Mouse (Mus musculus): ENCODE measurements around the gene Fgfr2. TPM values are rescaled to one million over a fixed set of nuclear protein-coding genes. Genes with fewer than 3 reads are reported as not detected.

Gene Fgfr2
- total RNA-seq, 2 experiments from 2014 or later: 27.3 to 32.7 TPM

DNA sequence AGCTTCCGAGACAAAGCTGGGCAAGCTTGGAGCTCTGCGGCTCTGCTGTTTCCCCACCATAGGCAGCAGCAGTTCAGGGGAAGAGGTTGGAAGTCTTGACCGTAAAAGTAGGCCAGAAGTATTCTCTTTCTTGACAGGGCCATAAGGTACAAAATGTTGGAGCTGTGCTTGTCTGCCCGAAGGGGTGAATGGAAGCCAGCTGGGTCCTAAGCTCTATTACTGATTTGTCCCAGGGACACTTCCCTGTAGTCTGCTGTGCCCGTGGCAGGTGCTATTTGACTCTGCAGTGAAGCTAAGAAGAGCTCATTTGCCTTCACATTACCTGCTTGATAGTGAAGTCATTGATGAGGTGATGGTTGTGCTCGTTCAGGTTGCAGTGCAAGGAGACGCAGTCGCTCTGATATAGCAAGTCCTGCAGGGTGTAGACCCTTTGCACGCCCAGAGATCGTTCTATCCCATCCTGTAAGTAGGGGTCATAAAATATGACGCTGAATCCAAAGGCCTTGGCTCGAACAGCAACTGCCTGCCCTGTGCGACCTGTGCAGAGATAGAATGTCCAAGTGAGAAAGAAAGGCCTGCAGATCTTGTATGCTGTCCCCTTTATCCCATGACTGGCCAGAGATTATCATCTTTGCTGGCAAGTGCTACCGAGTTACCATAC, 131.8 kb downstream of the Fgfr2 start:
- intact Hi-C loops (cut with DNase I): no loop called here
- DNase-seq (ENCODE audit: low spot score in 2 of 2): peak in 1 of 2 experiments; percentile 2

DNA sequence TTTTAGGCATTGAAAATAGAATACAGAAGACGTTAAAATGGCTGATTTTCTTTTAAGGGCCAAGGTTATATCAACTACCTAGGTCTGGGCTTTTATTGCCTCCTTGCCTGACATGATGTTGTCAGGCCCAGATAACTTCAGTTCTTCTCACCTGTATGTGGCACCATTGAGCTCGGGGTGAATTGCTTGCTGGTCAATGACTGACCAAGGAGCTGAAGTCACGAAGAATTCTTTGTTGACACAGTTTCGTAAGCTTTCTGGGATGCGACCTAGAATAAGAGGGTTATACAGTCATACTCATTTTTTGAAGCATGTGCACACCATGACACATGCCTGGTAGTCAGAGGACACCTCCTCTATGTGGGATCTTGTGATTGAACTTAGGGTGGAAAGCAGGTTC, 133.3 kb downstream of the Fgfr2 start:
- no peak for DNase-seq (ENCODE audit: low spot score in 2 of 2)
- intact Hi-C loops (cut with DNase I): no loop called here

DNA sequence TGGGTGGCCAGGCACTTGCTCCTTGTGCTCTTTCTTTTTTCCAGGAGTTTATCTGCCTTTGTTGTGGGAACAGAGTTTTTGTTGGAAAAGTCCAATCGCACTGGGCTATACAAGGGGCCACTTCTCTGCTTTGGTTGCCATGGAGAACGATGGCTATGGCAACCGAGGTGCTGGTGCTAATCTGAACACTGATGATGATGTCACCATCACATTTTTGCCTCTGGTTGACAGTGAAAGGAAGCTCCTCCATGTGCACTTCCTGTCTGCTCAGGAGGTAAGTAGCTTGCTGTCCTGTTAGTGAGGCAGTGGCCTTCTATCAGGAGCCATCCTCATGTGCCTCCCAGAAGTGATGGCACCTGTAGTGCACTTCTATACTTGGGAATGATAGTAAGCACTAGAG, 140.5 kb downstream of the Fgfr2 start:
- intact Hi-C loops (cut with DNase I): no loop called here

DNA sequence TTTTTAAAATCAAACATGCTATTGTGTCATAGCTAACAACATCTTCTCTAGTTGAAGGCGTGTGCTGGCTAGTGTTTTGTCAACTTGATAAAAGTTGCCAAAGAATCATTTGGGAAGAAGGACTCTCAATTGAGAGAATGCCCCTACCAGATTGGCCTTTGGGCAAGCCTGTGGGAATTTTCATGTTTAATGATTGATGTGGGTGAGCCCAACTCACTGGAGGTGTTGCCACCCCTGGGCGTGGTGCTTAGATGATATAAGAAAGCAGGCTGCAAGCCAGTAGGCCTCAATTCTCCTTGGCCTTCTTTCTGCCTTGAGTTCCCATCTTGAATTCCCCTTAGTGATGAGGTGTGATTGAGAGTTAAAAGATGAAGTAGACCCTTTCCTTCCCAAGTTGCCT, 145.2 kb downstream of the Fgfr2 start:
- DNase-seq (ENCODE audit: low spot score in 2 of 2): no peak
- intact Hi-C loops (cut with DNase I): no loop called here

More for the DNA sequence above, 140.5 kb downstream of the Fgfr2 start:
- DNase-seq (ENCODE audit: low spot score in 2 of 2): no peak

DNA sequence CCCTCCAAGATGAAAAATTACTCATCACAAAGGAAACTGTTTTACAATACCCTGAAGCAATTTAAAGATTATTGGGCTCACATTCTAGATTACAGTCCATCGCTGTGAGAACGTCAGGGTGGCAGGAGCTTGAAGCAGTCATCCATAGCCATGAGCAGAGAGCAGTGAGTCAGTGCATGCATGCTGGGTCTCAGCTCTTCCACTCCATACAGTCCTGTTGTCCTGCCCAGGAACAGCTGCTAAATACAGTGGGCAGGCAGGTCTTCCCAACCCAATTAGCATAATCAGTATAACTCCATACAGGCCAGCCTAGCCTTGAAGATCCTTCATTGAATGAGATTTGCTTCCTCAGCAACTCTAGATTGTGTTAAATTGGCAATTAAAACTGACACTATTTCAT, 147.1 kb downstream of the Fgfr2 start:
- DNase-seq (ENCODE audit: low spot score in 2 of 2): no peak
- intact Hi-C loops (cut with DNase I): no loop called here

DNA sequence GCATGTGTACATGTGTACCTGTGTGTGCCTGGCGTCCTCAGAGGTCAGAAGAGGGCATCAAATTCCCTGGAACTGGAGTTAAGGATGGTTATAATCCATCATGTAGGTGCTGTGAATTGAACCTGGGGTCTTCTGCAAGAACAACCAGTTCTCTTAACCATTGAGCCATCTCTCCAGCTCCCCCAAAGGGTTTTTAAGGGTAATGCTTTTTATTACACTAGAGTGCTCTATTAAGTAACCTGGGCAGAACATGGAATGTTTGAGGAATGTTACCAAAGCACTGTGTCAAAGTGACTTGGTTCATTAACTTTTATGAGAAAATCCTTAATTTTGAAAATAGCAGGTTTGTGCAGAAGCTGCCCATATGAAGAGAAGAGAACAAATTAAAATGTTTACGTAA, 151.1 kb downstream of the Fgfr2 start:
- intact Hi-C loops (cut with DNase I): no loop called here
- DNase-seq (ENCODE audit: low spot score in 2 of 2): no peak

DNA sequence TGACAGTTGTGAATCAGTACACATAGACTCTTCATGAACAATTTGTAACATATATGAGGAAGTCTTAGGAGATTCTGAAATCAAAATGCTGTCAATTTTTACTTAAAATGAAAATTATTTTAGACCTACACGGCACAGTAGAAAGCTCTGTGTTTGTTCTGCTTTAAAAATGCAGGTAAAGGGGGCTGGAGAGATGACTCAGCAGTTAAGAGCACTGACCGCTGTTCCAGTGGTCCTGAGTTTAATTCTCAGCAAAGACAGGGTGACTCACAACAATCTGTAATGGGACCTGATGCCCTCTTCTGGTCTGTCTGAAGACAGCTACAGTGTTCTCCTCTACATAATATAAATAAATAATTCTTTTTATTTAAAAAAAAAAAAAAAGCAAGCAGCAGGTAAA, 157.4 kb downstream of the Fgfr2 start:
- intact Hi-C loops (cut with DNase I): no loop called here
- no peak for DNase-seq (ENCODE audit: low spot score in 2 of 2)

DNA sequence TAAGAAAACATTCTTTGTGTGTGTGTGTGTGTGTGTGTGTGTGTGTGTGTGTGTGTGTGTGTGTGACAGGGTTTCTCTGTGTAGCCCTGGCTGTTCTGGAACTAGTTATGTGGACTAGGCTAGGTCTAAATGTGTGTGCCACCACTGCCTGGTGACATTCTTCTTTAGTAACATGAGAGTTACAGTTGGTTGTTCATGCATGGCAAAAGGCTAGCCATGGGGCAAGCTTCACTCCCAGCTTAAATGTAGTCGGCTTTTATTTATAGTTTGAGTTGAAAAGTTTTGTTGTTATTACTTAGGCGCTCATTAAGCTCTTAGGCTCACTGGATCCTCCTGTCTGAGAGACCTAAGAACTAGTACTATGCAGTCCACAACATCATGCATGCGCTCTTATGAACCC, 158.8 kb downstream of the Fgfr2 start:
- no peak for DNase-seq (ENCODE audit: low spot score in 2 of 2)
- intact Hi-C loops (cut with DNase I): no loop called here

DNA sequence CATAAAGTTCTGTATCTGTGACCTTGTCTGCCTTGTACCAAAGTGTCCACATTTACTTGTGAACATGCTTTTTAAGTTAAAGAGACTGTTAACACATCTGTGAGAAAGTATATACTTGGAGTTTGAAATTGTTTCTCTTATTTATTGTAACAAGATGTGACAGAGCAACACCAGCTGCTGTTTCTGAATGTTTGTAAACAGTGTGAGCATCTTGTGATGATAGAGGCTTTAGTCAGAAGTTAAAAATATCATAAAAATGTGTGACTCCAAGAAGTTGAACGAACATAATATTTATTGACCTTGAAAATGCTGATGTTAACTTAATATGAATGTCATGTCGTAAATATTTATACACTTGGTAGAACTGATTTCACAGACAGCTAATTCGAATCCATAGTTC, 172.5 kb downstream of the Fgfr2 start:
- no peak for DNase-seq (ENCODE audit: low spot score in 2 of 2)
- intact Hi-C loops (cut with DNase I): no loop called here

DNA sequence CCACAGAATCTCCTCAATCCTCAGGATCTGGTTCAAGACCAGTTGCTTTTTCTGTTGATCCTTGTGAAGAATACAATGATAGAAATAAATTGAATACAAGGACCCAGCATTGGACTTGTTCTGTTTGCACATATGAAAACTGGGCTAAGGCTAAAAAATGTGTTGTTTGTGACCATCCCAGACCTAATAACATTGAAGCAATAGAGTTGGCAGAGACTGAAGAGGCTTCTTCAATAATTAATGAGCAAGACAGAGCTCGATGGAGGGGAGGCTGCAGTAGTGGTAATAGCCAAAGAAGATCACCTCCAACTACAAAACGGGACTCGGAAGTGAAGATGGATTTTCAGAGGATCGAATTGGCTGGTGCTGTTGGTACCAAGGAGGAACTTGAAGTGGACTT, 173.2 kb downstream of the Fgfr2 start:
- no peak for DNase-seq (ENCODE audit: low spot score in 2 of 2)
- intact Hi-C loops (cut with DNase I): no loop called here

DNA sequence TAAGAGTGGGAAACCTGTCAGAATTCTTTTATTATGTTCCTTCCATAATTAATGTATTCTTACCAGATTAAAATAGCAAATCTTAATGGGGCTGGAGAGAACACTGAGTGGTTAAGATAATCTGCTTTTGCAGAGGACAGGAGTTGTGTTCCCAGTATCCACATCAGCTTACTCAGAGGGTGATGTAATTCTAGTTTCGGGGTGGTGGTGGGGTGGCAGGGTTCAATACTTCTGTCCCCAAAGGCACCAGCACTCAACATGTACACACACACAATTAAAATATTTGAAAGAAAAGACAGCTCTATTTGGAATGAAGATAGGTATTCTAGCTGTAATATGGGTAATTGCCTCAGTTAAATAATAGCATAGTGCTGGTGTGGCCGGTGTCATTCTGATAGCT, 182.6 kb downstream of the Fgfr2 start:
- intact Hi-C loops (cut with DNase I): no loop called here
- DNase-seq (ENCODE audit: low spot score in 2 of 2): no peak

DNA sequence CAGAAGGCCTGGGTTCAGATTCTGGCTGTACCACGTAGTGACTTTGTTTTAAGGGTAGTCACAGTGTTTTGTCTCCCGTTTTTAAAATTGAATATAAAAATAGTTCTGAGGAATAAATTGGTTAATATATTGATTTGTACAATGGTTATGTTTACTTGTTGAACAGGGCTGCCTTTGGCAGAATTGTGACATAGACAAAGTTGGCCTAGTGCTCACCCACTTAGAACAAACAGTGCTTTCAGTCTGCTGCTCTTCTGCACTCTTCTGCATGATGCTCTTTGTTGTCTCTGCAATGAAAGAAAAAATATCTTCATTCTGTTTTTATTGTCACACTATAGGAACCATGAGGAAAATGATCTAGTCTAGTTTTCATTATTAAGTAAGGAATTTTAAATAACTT, 184.0 kb downstream of the Fgfr2 start:
- DNase-seq (ENCODE audit: low spot score in 2 of 2): no peak
- intact Hi-C loops (cut with DNase I): no loop called here

DNA sequence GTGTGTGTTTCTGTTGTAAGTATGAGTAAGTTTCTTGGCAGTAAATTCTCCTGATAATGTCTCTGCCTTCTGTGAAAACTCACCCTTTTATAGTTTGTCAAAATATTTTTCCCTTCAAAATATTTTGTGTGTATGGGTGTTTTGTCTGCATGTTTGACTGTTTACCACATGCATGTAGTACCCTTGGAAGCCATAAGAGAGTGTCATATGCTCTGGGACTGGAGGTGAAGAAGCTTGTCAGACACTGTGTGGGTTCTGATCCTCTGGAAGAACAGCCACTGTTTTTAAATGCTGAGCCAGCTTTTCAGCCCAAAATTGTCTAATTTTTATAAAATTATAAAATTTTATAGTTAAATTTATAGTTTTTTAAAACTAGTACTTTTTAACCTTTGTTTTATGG, 188.4 kb downstream of the Fgfr2 start:
- intact Hi-C loops (cut with DNase I): no loop called here
- DNase-seq (ENCODE audit: low spot score in 2 of 2): no peak

DNA sequence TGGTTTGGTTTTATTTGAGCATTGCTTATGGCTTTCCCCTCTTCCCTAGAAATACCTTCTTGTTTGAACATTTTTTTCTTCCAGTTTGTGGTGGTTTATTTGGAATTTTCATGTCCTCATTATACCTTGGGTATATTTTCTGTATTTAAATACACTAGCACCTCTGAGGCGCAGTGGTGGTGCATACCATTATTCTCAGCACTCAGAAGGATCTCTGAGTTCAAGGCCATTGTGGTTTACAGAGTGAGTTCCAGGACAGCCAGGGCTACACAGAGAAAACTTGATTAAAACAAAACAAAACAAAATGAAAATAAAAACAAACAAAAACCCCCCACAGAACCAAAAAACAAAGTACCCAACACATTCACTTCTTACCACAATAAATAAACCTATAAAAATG, 189.8 kb downstream of the Fgfr2 start:
- intact Hi-C loops (cut with DNase I): no loop called here
- DNase-seq (ENCODE audit: low spot score in 2 of 2): no peak

DNA sequence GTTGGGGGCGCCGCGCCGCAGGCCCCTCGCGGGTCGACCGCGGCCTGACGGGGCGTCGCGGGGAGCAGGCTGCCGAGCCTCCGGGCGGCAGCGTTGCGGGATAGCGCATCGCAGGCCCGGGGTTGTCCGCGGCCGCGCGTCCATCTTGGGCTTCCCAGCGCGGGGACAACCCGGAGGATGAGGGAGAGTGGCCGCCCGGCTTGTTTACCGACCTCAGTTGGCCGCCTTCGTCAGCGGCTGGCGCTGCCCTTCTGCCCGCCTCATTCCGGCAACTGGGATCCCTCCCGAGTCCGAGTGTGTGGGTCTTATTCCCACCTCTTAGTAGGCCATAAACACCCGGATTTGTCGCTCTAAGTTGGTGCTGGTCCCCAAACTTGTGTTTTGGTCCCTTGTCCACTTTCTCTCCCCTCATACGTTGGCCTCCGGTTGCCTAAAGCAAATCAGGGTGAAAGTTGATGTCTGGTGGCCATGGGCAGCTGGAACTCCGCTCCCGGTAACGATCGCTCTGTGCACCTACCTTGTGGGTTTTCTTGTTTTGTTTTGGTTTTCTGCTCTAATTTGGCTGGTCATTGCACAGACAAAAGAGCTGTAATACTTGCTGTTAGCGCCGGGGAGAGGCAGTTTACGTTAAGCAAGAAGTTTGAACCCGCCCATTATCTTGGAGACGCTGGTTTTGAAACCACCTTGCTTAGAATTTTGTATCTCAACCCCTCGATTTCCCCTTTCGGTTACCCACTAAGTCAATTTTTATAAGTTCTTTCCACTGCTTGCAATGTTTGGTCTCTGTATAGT, 191.4 kb downstream of the Fgfr2 start:
- intact Hi-C loops (cut with DNase I): no loop called here

DNA sequence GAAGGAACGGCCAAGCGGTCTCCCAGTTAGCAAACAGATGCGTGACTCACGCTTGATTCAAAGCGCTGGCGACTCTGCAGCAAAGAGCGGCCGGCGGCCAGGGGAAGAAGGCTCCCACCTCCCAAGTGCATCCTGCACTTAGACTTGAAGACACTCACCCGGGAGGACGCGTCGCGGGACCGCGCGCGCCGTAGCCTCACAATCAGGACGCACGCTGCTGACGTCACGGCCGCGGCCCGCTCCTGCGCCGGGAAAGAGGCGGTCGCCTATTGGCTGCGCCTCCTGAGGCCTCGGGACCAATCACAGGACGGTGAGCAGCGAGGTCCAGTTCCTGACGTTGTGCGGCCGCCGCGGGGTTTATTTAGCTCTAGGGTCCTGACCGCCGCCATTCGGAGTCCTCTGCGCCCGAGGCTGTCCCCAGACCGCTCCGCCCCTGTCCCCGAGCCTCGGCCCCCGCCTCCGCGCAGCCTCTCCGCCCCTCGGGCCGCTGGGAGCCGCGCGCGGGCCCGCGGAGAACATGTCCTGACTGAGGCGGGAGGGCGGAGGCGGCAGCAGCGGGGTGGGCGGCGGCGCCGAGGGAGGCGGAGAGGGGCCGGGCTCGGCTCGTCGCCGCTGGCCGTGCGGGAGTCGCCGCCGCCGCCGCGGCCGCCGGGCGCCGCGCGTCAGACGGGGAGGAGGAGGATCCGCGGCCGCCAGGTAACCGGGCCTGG, 192.1 kb downstream of the Fgfr2 start, which contains the start of gene Zranb1:
TSS of gene Zranb1 (plus strand) at position 293 of the 710 bp plus-strand sequence.
- peak; percentile 99 for DNase-seq (ENCODE audit: low spot score in 2 of 2)
- intact Hi-C loops (cut with DNase I): no loop called here

More for the DNA sequence above, 191.4 kb downstream of the Fgfr2 start:
- peak; percentile 19 to 20 for DNase-seq (ENCODE audit: low spot score in 2 of 2)

DNA sequence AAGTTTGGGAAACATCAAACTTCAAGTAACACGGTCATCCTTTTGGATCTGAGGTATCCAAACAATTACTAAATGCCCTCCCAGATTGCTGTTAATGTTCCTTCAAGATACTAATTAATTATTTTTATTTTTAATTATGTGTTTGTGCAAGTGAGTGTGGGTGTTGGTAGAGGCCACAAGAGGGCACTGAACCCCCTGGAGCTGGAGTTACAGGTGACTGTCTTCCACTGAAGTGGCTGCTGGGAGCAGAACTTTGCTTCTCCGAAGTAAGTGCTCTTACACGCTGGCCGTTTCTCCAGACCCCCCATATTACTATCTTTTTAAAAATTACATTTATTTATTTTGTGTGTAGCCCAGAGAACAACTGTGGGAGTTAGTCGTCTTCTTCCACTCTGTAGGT, 193.1 kb downstream of the Fgfr2 start:
- no peak for DNase-seq (ENCODE audit: low spot score in 2 of 2)
- intact Hi-C loops (cut with DNase I): no loop called here

DNA sequence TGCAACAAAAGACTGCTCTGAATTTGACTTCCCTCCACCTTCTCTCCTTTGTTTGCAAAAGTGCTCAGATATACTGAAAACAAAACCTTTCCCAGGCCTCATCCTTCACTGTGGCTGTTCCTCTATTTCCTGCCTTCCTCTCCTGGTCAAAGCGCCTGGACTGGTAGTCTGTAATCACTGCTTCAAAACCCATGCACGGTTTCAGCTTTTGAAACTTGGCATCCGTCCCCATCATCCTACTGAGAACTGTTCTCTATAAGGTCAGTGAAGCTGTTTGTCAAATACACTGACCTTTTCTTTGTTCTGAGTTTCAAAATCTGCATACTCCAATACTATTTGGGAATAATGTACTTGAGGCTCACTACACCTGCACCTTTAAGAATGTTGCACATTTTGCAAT, 195.9 kb downstream of the Fgfr2 start:
- no peak for DNase-seq (ENCODE audit: low spot score in 2 of 2)
- intact Hi-C loops (cut with DNase I): no loop called here

DNA sequence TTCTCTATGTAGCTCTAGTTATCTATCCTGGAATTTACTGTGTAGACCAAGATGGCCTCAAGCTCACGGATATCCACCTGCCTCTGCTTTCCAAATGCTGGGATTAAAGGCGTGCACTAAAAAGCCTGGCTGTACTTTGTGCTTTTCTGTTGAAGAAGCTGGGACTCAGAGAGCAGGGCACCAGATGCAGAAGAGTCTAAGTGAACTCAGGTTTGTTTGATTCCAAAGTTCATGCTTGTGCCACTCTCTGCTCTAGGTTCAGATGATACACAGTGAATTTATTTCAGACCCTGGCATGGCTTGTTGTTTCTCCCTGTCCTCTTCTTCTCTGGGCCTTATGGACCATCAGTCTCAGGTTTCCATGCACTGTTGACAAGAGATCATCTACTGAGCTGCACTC, 197.9 kb downstream of the Fgfr2 start:
- intact Hi-C loops (cut with DNase I): no loop called here
- DNase-seq (ENCODE audit: low spot score in 2 of 2): no peak

DNA sequence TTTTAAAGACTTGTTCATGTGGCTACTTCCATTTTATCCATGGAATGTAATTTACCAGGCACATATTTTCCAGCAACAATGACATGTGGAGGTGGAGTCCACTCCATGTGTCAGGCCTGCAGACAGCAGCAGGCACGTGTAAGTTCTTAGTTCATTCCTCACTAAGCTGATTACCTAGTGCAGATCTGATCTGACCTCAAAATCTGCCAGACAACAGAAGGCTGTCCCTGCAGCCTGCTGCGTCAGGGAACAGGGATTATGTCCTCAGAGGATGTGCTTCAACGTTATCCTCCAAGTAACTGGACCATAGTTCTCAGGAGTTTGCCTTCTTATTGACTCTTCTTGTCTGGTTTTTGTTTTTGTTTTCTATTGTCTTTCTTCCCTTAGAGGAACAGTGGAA, 201.2 kb downstream of the Fgfr2 start:
- no peak for DNase-seq (ENCODE audit: low spot score in 2 of 2)
- intact Hi-C loops (cut with DNase I): no loop called here

DNA sequence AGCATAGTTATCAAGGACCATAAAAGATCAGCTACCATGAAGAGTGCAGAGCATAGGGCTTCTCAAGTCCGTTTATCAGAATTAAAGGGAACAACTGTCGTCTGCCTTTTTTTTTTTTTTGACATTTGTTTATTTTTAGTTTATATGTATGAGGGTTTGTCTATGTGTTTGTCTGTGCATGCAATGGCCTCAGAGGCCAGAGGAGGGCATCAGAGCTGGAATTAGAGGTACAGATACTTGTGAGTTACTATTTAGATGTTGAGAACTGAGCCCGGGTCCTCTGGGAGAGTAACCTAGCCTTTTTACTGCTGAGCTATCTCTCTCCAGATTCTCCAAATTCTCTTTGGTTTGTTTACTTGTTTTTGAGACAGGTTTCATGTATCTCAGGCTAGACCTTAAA, 219.4 kb downstream of the Fgfr2 start:
- intact Hi-C loops (cut with DNase I): no loop called here
- DNase-seq (ENCODE audit: low spot score in 2 of 2): no peak
